Mouse (Mus musculus) neural tube, embryonic 12.5 days (tissue): ENCODE results near the gene Prph. TPM values are rescaled to one million over a fixed set of nuclear protein-coding genes. Genes with fewer than 3 reads are reported as not detected.
"Not testable (repeated sequence)": the region's sequence is repeated elsewhere in the genome, so short reads cannot be mapped to it uniquely, and the experiment has no call there.

Source experiments
- ATAC-seq: fragments of 200-750 bp; cut with Nextera tagmentation; 2 replicates; pipeline ENCODE4 v1.8.0; 2017; ENCODE audit warnings: low read depth, mild to moderate bottlenecking, moderate TSS enrichment, moderate library complexity; ENCODE audit not compliant: low FRiP score
- H3K27ac ChIP-seq: fragments of 300-500 bp; sonication (generic); 2 replicates; pipeline ENCODE4 v1.5.1; 2016
- H3K27me3 ChIP-seq: fragments of 300-500 bp; sonication (generic); replicated peaks from 2 replicates; pipeline ENCODE4 v1.6.1; 2016; ENCODE audit warnings: mild to moderate bottlenecking
- H3K36me3 ChIP-seq: fragments of 300-500 bp; sonication (generic); 2 replicates; pipeline ENCODE4 v1.6.1; 2016; ENCODE audit warnings: mild to moderate bottlenecking
- H3K4me1 ChIP-seq: fragments of 300-500 bp; sonication (generic); 2 replicates; pipeline ENCODE4 v1.6.1; 2016
- H3K4me2 ChIP-seq: fragments of 300-500 bp; sonication (generic); replicated peaks from 2 replicates; pipeline ENCODE4 v1.6.1; 2016; ENCODE audit warnings: mild to moderate bottlenecking
- H3K4me3 ChIP-seq: fragments of 300-500 bp; sonication (generic); 2 replicates; pipeline ENCODE4 v1.5.1; 2016
- H3K9ac ChIP-seq: fragments of 300-500 bp; sonication (generic); 2 replicates; pipeline ENCODE4 v1.6.1; 2016; ENCODE audit warnings: mild to moderate bottlenecking
- H3K9me3 ChIP-seq: fragments of 300-500 bp; sonication (generic); 2 replicates; pipeline ENCODE4 v1.6.1; 2016; ENCODE audit warnings: mild to moderate bottlenecking
- WGBS: fragments of 180-500 bp; shearing (Covaris S2); methylation state at CpG from one replicate; pipeline ENCODE4 v1.1.7; 2016; 5-methylcytosine and 5-hydroxymethylcytosine counted together
- polyA plus RNA-seq: library from polyadenylated mRNA; unstranded; fragments of >200 nt; fragmentation: Nextera tagmentation; extraction: Ambion mirVana; gene quantifications from 2 replicates; pipeline ENCODE4 v1.2.1, GENCODE M21; 2016

The Prph gene
- polyA plus RNA-seq, 1 experiment from 2014 or later, result 168 TPM

DNA sequence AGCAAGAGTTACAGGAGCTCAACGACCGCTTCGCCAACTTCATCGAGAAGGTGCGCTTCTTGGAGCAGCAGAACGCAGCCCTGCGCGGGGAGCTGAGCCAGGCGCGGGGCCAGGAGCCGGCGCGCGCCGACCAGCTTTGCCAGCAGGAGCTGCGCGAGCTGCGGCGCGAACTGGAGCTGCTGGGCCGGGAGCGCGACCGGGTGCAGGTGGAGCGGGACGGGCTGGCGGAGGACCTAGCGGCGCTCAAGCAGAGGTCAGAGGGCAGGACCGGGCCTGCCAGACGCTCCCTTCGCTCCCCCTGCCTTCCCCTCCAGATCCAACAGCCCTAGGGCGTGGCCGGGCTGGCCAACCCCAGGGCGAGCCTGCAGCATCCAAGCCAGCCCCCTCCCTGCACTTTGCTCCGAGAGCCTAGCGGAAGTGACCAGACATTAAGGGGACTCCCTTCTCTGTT is 562 bp downstream of the Prph start:
- H3K27me3 ChIP-seq, result peaks cover 74% of the 10 kb centered on the region

DNA sequence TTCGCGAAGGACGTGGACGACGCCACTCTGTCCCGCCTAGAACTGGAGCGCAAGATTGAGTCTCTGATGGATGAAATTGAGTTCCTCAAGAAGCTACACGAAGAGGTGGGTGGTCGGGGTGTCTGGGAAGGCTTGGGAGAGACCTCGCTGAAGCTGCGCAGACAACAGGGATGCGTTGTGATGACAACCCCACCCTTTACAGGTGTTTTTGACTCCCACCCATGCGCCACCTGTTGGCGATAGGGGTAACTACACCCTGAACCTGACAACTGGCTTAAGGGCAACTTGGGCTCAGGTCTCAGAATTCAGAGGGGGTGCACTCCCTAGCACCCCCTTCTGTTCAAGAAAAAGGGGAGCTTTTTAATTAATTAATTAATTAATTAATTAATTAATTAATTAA is 1.4 kb downstream of the Prph start:
- no peak for ATAC-seq
- Histone ChIP-seq H3K9me3 (no peaks in the 10 kb centered on the region), H3K9ac (no peak overlapping the region; the same call in 1 of the 2 replicates), H3K4me2 (peak overlapping the region; percentile 63), H3K36me3 (no peaks in the 10 kb centered on the region), H3K27ac (no peak overlapping the region), H3K27me3 (peaks cover 79% of the 10 kb centered on the region), H3K4me1 (peaks cover 24% of the 10 kb centered on the region), H3K4me3 (peak overlapping the region; percentile 37)
- 7% methylated on average over 14 of the region's 14 CpGs for WGBS

More for the DNA sequence above, 562 bp downstream of the Prph start:
- Histone ChIP-seq H3K9ac (peak overlapping the region; percentile 38; the same call in 1 of the 2 replicates), H3K9me3 (no peaks in the 10 kb centered on the region), H3K36me3 (no peaks in the 10 kb centered on the region), H3K4me1 (peaks cover 24% of the 10 kb centered on the region), H3K27ac (no peak overlapping the region), H3K4me3 (peak overlapping the region; percentile 37), H3K4me2 (peak overlapping the region; percentile 63)
- no peak for ATAC-seq
- WGBS, result 1% methylated on average over 37 of the region's 37 CpGs

DNA sequence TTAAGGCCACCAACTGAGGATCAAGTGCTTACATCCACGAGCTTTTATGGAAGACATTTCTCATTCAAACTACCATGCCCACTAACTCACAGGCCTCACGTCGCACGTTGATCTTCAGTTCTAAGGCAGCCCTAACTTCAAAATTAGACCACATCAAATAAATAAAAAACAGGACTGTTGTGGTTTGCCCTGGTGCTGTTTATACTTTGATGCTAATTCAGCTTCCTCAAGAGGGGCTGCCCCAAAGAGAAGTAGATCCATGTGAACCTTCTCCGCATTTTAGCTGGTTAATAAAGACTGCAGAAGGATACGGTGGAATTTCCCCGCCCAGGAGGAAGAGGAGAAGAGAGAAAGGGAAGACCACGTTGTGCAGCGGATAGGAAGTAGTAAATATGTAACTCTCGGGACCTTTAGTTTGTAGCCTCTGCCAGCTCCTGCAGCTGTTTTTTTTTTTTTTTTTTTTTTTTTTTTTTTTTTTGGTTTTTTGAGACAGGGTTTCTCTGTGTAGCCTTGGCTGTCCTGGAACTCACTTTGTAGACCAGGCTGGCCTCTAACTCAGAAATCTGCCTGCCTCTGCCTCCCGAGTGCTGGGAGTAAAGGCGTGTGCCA is 10.7 kb downstream of the Prph start:
- ATAC-seq, result no peak
- no peak overlapping the region for H3K27ac ChIP-seq
- WGBS, result 82% methylated on average over 12 of the region's 12 CpGs

DNA sequence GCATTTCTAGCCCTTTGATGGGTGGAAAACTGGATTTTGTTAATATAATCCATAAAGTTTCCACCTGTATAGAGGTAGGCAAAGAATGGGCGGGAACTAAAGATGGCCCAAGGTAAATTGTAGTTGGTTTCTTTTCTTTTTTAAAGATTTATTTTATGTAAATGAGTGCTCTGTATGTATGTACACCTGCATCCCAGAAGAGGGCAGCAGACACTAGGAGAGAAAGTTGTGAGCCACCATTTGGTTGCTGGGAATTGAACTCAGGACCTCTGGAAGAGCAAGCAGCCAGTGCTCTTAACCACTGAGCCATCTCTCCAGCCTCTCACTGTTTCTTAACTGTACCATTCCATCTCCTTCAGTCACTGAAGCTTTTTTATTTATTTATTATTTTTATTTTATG is 17.0 kb downstream of the Prph start:
- peaks cover 16% of the 10 kb centered on the region for H3K4me1 ChIP-seq
- no peak for ATAC-seq
- H3K36me3 ChIP-seq, result 0 out of 2 replicates have a peak, but pooled peaks cover under 1% of the 10 kb centered on the region
- no peak overlapping the region for H3K4me3 ChIP-seq
- no peaks in the 10 kb centered on the region for H3K27me3 ChIP-seq
- no peaks in the 10 kb centered on the region for H3K9me3 ChIP-seq
- no peak overlapping the region for H3K4me2 ChIP-seq
- WGBS, result 94% methylated on average over 1 of the region's 1 CpGs
- no peak overlapping the region for H3K27ac ChIP-seq
- no peak overlapping the region for H3K9ac ChIP-seq

More for the DNA sequence above, 10.7 kb downstream of the Prph start:
- Histone ChIP-seq H3K9ac (no peak overlapping the region), H3K4me2 (no peak overlapping the region), H3K27me3 (0 out of 2 replicates have a peak, but pooled peaks cover 6% of the 10 kb centered on the region), H3K9me3 (no peaks in the 10 kb centered on the region), H3K36me3 (no peaks in the 10 kb centered on the region), H3K4me1 (no peaks in the 10 kb centered on the region), H3K4me3 (no peak overlapping the region)

DNA sequence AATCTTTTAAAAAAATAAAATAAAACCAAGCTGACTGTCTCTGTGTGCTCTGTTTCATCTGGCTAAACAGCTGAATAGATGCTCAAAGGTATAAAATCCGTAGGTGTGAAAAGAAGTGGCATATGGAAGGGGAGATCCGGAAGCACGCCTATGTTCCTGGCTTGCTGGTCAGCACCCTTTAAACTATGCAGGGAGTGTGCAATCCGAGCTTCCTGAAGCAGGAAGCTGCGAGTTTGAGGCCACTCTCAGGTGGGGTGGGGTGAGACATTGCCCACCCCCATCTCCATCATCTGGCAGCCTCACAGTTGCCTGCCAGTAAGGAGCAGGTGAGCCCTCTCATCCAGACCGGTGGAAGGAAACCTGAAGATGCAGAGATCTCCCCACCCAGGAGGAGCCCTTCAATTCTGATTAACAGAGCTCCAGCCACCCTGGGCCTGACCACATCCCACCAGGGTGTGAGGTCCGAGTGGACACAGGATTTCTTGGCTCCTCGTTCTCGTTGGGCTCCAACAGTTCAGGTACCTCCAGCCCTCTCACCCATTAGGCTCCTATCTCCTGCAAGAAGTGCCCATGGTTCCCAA is 19.1 kb downstream of the Prph start, which contains the start of gene Troap:
Troap (plus strand) TSS at position 557 of the 581 bp plus-strand sequence.
- Histone ChIP-seq H3K9me3 (no peaks in the 10 kb centered on the region), H3K9ac (peak within 1 kb of the TSS; percentile 74), H3K4me3 (peak within 1 kb of the TSS; percentile 55), H3K27me3 (no peaks in the 10 kb centered on the region), H3K36me3 (peaks cover 19% of the 10 kb centered on the region), H3K4me2 (peak within 1 kb of the TSS; percentile 83), H3K4me1 (peaks cover 28% of the 10 kb centered on the region), H3K27ac (peak within 1 kb of the TSS; percentile 91)
- ATAC-seq, result no peak; the same call in 1 of the 2 replicates
- WGBS, result 24% methylated on average over 9 of the region's 9 CpGs

DNA sequence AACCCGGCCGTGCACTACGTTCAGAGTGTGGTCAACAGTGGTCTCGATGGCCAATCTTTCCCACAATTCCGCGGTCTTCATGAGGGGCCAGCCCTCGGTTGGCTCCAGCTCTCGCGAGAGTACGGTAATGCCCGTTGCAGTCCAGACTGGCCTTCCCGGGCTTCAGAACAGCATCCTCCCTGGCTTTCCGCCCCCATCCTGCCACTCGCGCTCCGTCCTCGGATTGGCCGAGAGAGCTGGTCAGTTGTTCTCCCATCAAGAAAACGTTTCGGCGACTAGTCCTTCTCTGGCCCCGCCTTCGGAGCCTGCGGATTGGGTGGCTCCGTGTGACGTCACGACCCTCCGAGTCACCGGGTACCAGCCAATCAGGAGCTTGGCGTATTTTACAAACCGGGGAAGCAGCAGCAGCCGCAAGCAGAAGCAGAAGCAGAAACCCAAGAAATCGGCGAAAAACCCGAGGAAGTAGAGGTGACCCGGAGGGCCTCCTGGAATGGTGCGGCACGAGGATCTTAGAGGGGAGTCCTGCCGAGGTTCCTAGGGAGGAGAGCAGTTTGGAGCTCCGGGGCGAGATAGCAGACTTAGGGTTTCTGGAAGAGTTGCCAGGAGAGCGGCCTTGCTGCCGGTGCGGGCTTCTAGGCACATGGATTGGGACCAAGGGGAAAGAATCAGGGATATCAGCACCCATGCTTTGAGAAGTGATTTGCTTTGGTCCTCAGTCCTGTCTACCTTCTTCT is 19.8 kb downstream of the Prph start:
- WGBS, result under 1% methylated on average over 44 of the region's 44 CpGs
- H3K9ac ChIP-seq, result peak overlapping the region; percentile 74

DNA sequence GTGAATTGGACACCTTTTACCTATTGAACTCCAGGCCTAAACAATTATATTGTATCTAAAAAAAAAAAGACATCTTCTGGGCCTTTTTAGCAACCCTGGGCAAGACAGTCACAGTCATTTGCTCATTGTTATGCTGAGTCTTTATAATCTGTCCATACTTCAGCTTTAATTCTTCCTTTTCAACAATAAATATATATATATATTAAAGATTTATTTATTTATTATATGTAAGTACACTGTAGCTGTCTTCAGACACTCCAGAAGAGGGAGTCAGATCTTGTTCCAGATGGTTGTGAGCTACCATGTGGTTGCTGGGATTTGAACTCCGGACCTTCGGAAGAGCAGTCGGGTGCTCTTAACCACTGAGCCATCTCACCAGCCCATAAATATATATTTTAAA is 21.0 kb downstream of the Prph start:
- not testable (repeated sequence) for H3K27ac ChIP-seq, H3K4me3 ChIP-seq, H3K9ac ChIP-seq, H3K27me3 ChIP-seq, H3K9me3 ChIP-seq, ATAC-seq
- 98% methylated on average over 3 of the region's 3 CpGs for WGBS
- Histone ChIP-seq H3K4me1 (peaks cover 28% of the 10 kb centered on the region), H3K36me3 (peaks cover 30% of the 10 kb centered on the region), H3K4me2 (peak overlapping the region; percentile 83)

More for the DNA sequence above, 19.8 kb downstream of the Prph start:
- Histone ChIP-seq H3K27me3 (no peaks in the 10 kb centered on the region), H3K4me1 (peaks cover 28% of the 10 kb centered on the region), H3K9me3 (no peaks in the 10 kb centered on the region), H3K36me3 (peaks cover 19% of the 10 kb centered on the region), H3K27ac (peak overlapping the region; percentile 91), H3K4me3 (peak overlapping the region; percentile 55), H3K4me2 (peak overlapping the region; percentile 83)
- ATAC-seq, result peak; percentile 98

DNA sequence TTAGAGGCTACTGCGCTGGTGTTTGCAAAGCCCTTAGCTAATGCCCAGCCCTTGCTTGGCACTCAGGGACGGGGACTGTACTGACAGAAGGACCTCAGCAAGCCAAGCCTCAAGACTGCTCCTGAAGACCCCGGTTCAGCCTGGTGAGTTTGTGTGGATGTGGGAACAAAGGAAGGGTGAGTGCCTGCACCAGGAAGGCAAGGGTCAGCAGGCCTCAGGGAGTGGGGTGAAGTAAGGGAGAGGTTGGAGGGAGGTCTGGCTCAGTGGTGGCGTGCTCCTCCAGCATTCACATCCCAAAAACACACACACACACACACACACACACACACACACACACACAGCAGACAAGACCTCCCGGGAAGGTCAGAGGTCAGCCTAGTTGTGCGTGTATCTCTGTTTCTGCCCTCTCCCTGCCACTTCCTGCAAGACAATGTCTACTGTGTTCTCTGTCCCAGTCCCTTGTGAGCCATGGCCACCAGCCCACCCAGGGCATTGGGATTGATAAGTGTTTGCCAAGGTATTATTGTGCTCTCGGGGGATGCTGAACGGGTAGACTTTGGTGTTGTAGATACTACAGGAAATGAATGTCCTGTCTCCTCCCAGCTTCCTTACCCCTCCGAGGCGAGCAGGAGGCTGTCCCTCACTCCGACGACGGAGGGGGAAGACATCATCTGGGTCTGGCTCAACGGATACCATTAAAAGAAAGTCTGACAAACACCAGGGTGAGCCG is 23.4 kb downstream of the Prph start:
- Histone ChIP-seq H3K4me1 (peaks cover 28% of the 10 kb centered on the region), H3K9ac (no peak overlapping the region), H3K27me3 (peaks cover 7% of the 10 kb centered on the region; the same call in 1 of the 2 replicates), H3K4me3 (no peak overlapping the region), H3K4me2 (no peak overlapping the region), H3K9me3 (no peaks in the 10 kb centered on the region), H3K36me3 (peaks cover 48% of the 10 kb centered on the region), H3K27ac (no peak overlapping the region)
- ATAC-seq, result no peak
- 86% methylated on average over 15 of the region's 15 CpGs for WGBS

DNA sequence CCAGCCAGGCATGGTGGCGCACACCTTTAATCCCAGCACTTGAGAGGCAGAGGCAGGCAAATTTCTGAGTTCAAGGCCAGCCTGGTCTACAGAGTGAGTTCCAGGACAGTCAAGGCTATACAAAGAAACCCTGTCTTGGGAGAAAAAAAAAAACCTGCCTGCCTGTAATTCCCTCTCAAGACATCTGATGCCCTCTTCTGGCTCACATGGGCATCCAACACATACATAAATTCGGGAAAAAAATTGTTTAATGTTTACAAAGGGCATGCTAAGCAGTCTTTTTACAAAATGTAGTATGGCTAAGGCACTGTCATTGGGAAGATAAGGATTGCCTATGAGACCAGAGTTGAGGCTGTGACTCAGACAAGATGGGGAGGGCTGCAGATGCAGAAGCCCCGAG is 24.8 kb downstream of the Prph start:
- Histone ChIP-seq H3K4me2 (no peak overlapping the region), H3K9me3 (no peaks in the 10 kb centered on the region), H3K9ac (no peak overlapping the region), H3K36me3 (peaks cover 48% of the 10 kb centered on the region), H3K4me3 (no peak overlapping the region), H3K4me1 (peaks cover 22% of the 10 kb centered on the region), H3K27ac (no peak overlapping the region), H3K27me3 (peaks cover 19% of the 10 kb centered on the region)
- ATAC-seq, result no peak
- WGBS, result 94% methylated on average over 3 of the region's 3 CpGs

DNA sequence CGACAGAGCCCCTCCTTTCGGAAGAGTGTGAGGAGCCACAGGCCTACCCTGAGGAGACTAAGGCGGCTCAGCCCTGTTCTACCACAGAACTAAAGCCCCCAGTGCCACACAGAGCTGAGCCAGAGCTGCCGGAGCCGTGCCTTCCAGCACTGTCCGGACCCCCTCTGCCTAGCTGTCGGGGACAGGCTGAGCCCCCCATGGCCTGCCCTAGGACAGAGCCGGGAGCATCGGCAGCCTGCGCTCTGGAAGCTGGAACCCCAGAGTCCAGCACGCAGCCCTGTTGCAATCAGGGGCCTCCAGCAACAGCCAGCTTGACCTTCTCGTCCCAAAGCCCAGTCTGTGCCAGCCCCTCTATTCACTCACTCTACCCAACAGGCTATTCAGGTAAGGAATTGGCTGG is 27.3 kb downstream of the Prph start:
- H3K9me3 ChIP-seq, result no peaks in the 10 kb centered on the region
- H3K4me3 ChIP-seq, result no peak overlapping the region
- ATAC-seq, result no peak
- peaks cover 45% of the 10 kb centered on the region for H3K36me3 ChIP-seq
- no peak overlapping the region for H3K27ac ChIP-seq
- 95% methylated on average over 12 of the region's 12 CpGs for WGBS
- H3K27me3 ChIP-seq, result peaks cover 44% of the 10 kb centered on the region
- H3K4me1 ChIP-seq, result peaks cover 12% of the 10 kb centered on the region; the same call in 1 of the 2 replicates
- H3K9ac ChIP-seq, result no peak overlapping the region
- no peak overlapping the region for H3K4me2 ChIP-seq

DNA sequence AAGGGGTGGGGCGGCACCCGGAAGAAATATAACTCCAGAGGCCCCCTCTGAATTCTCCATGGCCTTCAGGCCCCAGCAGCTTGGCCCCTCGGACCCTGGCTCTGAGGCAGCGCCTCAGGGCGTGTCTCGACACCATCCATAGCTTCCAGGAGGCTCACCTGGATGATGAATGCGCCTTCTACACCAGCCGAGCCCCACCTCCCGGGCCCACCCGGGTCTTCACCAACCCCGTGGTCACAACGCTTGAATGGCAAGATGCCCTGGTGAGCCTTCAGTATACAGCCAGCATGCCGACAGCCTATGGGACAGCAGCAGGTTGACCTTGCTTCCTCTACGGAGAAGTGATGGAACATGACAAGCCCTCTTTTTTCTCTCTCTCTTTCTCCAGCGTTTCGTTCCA is 27.9 kb downstream of the Prph start:
- no peaks in the 10 kb centered on the region for H3K9me3 ChIP-seq
- no peak overlapping the region for H3K27ac ChIP-seq
- H3K27me3 ChIP-seq, result peaks cover 49% of the 10 kb centered on the region
- 93% methylated on average over 16 of the region's 16 CpGs for WGBS
- H3K4me3 ChIP-seq, result no peak overlapping the region
- peaks cover 40% of the 10 kb centered on the region for H3K36me3 ChIP-seq
- ATAC-seq, result no peak
- no peak overlapping the region for H3K9ac ChIP-seq
- 0 out of 2 replicates have a peak, but pooled peaks cover 8% of the 10 kb centered on the region for H3K4me1 ChIP-seq
- no peak overlapping the region for H3K4me2 ChIP-seq
